Mouse (Mus musculus): ENCODE measurements at regions not wholly inside any gene's neighbourhood (a gene's known extent, or its start where the extent isn't known, plus 50 kb on each side); places are given as distances from the start of the nearest gene placed in this dataset.

DNA sequence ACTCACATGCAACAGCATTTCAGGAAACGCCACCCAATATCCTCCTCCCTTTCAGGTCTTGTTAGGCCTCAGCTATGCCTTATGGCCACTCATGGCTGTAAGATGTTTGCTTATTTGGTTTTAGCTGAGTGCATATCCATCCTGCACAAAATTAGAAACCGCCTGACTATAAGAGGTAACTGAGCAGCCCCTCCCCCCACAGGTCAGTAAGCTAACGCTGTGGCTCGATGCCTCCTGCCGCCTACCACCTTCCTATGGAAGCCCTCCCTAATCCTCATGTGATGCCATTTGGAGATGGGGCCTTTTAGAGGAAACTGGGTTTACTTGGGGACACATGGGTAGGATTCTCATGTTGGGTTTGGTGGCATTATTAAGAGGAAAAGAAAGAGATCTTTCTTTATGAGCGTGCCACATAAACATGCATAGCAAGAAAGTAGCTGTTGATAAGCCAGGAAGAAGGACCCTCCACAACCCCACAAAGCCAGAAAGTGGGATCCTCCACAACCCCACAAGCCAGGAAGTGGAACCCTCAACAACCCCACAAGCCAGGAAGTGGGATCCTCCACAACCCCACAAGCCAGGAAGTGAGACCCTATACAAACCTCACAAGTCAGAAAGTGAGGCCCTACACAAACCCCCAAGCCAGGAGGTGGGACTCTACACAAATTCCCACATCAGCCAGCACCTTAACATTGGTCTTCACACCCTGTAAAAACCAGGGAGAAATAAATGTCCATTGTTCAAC is 134.5 kb downstream of the Tmem17 start:
- TF ChIP-seq CTCF (IDR thresholded peaks at IDR 0.05; ENCODE audit: insufficient read depth, low read depth, low read length) (no peak), POLR2A (IDR thresholded peaks at IDR 0.05; ENCODE audit: insufficient read depth, low read depth, low read length) (no peak)
